Mouse (Mus musculus) heart, adult 18-20 months (tissue): ENCODE data around the gene Kdm5a. TPM values are rescaled to one million over a fixed set of nuclear protein-coding genes. Genes with fewer than 3 reads are reported as not detected.

Experiments
- DNase-seq, 2 experiments: peaks; one replicate each; pipeline ENCODE4 v3.0.0; 2021 to 2022; ENCODE audit warnings: mixed read lengths in 1 of 2
- long read RNA-seq, 2 experiments: library from polyadenylated mRNA; stranded (forward); transcript quantifications; one replicate each; pipeline ENCODE4 v2.0.0; 2021
- total RNA-seq, 2 experiments: library from RNA; stranded (reverse); gene quantifications; 2 replicates each; pipeline ENCODE4 v1.2.3; 2021

Kdm5a gene
- 10 to 100 TPM; 28.7 to 29.9 TPM for total RNA-seq
- long read RNA-seq, experiment 1, full-length matches to known transcripts = 3 of 8 reads
- long read RNA-seq, experiment 1, partial matches to known transcripts = 1 of 8 reads
- long read RNA-seq, experiment 1, other reads (novel, unspliced or antisense) = 4 of 8 reads
- long read RNA-seq, experiment 2, partial matches to known transcripts = 3 of 3 reads
- long read RNA-seq, experiment 2, other reads (novel, unspliced or antisense) = 0 of 3 reads

DNA sequence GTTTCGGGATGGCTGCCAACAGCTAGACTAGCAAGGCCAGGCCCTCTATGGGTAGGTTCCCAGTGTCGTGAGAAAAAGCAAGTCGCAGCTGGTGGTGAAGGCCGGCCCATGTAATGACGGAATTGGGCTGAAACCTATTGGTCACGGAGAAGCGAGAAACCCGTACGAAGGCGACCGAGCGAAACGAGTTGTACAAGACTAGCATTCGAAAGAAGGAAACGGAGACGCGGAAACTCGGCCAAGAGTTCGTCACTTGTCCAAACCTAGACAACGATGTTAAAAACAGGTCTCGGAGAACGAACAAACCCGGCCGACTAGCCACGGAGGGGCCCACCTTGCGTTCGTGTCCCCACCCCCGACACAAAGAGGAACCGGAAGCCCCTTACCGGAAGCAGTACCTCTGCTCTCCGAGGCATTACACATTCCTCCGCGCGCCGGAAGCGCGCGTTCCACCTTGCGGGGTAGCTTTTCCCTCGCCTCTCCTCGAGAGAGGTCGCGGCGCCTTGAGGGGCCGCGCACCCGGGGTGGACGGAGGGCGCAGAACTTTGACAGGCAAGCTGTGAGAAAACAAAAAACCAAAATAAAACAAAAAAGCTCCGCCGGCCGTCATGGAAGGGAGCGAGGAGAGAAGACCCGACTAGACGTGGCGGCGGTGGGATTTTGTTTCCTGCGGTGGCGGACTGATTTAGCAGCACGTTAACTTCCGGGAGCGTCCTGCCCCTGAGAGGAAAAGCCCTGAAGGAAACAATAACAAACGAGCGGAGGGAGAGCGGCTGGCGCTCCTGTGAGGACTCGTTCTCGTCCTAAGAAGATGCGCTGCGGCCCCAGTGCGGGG is at the start of gene Kdm5a, which contains the start of gene Ccdc77:
TSS of gene Kdm5a (plus strand) at position 437 of the 835 bp plus-strand sequence.
TSS of gene Ccdc77 (minus strand) at position 687 of the 835 bp plus-strand sequence.
- DNase-seq = peak; percentile 96

GRCm38 (mm10) chr6:120318303-120318940 is 45.5 kb upstream of the Kdm5a start:
- no peak for DNase-seq

- DNase-seq = no peak
These were observed 44.8 kb upstream of the Kdm5a start for GRCm38 (mm10) chr6:120319129-120319528.

DNA sequence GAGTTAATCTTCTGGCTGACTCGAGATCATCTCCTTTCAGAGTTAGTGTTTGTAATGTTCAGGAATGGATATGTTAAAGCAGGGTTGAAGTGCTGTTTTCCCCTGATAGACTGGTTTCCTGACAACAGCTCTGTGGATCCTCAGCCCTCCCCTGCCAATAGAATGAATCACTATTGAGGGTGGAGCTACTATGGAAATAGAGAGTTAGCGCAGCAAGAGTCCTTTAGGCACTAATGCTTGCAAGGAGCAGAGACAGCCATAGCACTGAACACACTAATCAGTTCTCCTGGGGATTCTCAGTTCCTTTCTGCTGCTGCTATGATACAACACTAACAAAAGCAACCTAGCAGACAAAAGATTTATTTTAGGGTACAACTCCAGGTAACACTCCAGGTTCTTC is 43.6 kb upstream of the Kdm5a start:
- DNase-seq = no peak

DNA sequence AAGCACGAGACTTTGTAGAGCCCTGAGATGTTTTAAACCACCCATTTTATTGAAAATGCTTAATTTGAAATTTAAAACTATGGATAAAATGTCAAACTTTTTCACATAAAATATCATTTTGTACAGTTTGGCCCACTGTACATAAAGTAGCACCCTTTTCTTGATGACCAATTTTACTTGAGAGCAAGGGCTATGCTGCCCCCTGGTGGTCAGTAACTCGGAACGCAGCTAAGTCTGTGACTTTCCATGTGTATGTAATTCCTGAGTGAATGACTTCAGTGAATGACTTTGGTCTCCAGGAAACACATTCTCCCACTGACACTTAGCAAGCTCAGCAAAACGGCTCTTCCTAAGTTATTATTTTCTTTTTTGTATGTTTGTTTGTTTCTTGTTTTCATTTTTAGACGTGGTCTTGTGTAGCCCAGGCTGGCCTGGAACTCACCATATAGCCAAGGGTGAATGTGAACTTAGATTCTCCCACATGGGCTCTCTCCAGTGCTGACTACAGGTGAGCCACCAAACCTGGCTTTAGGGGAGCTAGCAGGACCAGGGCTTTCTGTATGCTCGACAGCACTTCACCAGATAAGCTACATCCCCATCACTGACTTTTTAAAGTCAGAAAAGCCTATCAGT is 39.5 kb upstream of the Kdm5a start:
- peak; percentile 59 to 77 for DNase-seq

DNA sequence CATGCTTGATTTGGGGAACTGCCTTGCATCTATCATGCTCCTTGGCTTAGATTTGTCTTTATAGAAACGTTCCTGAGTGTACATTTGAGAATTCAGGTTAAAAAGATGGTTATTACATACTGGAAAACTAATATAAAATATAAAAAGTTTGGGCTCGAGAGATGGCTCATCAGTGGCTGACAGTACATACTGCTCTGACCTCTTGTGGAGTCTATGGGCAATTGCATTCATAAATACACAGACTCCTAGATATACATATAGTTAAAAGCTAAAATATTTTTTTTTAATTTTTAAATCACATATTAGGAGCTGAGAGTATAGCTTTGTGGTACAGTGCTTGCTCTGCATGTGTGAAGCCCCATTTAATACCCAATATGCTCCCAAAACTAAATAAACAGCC is 31.6 kb upstream of the Kdm5a start:
- no peak for DNase-seq

- no peak for DNase-seq
These were observed 19.9 kb upstream of the Kdm5a start for GRCm38 (mm10) chr6:120343992-120344391.

- no peak for DNase-seq
These were observed 14.9 kb upstream of the Kdm5a start for GRCm38 (mm10) chr6:120349018-120349417.

DNA sequence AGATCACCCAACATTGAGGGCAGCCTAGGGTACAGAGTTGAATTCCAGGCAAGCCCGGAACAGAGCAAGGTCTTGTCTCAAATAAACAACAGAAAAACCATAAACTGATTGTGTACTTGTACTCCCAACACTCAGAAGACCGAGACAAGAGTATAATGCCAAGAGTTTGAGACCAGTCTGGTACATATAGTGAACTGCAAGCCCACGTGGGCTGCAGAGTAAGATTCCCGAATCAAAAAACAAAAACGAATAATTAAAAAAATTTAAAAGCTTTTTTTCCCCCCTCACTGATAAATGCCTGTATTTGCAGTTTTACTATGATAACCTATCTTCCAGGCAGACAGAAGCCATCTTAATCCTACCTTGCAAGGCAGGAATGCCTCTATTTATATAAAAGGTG is 7.4 kb upstream of the Kdm5a start:
- DNase-seq = no peak

GRCm38 (mm10) chr6:120356951-120357945 is 6.7 kb upstream of the Kdm5a start:
- DNase-seq = peak; percentile 89 to 93

- DNase-seq = no peak
These were observed 1.8 kb upstream of the Kdm5a start for GRCm38 (mm10) chr6:120362124-120362523.

- no peak for DNase-seq
These were observed 893 bp upstream of the Kdm5a start for GRCm38 (mm10) chr6:120362774-120363687.

DNA sequence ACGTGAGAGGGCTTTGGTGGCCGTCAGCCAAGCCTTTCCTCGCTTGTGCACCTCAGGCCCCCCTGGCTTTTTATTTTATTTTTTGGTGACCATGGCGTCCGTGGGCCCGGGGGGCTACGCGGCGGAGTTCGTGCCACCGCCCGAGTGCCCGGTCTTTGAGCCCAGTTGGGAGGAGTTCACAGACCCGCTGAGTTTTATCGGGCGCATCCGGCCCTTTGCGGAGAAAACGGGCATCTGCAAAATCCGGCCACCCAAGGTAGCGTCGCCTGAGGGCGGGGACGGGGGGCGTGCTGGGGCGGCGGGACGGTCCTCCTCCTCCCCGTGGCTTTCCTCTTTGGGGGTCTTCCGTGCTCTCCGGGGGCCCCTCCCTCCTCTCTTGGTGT is 590 bp downstream of the Kdm5a start:
- DNase-seq = no peak

- peak in 1 of 2 experiments; percentile 11 for DNase-seq
These were observed 1.1 kb downstream of the Kdm5a start for GRCm38 (mm10) chr6:120365051-120365450.

- no peak for DNase-seq
These were observed 12.8 kb downstream of the Kdm5a start for GRCm38 (mm10) chr6:120376736-120377135.

DNA sequence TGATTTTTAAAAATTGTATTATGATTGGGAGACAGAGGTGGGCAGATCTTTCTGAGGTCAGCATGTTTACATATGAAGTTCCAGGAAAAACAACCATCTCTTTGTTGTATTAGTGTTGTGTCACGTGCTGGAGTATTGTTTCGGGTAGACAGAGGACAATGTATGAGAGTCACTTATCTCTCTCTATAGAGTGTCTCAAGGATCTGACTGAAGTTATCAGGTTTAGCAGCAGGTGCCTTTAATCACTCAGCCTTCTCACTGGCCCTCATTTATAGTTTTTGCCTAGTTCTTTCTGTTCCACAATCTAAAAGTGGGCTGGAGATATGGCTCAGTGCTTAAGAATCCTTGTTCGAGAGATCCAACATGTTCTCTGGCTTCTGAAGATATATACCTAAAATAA is 26.1 kb downstream of the Kdm5a start:
- DNase-seq = no peak

GRCm38 (mm10) chr6:120392811-120393210 is 28.9 kb downstream of the Kdm5a start:
- no peak for DNase-seq

- DNase-seq = no peak
These were observed 31.9 kb downstream of the Kdm5a start for GRCm38 (mm10) chr6:120395622-120396345.

DNA sequence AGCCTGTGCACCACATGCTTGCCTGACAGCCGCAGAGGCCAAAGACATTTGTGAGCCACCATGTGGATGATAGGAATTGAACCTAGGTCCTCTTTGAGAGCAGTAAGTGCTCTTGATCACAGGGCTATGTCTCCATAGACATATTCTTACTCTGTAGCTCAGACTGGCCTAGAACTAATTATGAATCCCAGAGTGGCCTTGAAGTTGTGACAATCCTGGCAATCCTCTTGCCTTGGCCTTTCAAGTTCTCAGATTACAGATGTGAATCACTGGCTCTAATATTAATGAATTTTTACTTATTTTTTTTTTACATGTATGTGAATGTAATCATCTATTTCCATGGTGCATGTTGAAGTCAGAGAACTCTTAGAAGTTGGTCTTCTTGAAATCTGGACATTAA is 40.0 kb downstream of the Kdm5a start:
- DNase-seq = no peak
